Mouse (Mus musculus) hematopoietic stem cell, adult 5-6 weeks (primary cell): ENCODE results near the gene Dpp3. TPM values are rescaled to one million over a fixed set of nuclear protein-coding genes. Genes with fewer than 3 reads are reported as not detected.
A peak's percentile ranks its signal among the peaks of the same experiment; 100 is the strongest.
"Not testable (repeated sequence)": the region's sequence is repeated elsewhere in the genome, so short reads cannot be mapped to it uniquely, and the experiment has no call there.

Experiments used
- ATAC-seq, 2 experiments: fragments of 125-278 bp in 1 of 2; replicated peaks in 1 of 2; 2 replicates each; pipeline ENCODE4 v1.8.0; 2016 to 2017; ENCODE audit warnings: inconsistent platforms in 2 of 2, mild to moderate bottlenecking in 2 of 2, moderate number of reproducible peaks in 2 of 2, low read depth in 1 of 2, moderate TSS enrichment in 1 of 2; ENCODE audit not compliant: low FRiP score in 2 of 2, poor library complexity in 2 of 2, severe bottlenecking in 2 of 2, insufficient read depth in 1 of 2, low TSS enrichment in 1 of 2
- total RNA-seq: library from RNA; stranded (forward); fragments of 172-1452, 232-1000 nt; gene quantifications from 2 replicates; pipeline ENCODE4 v1.2.3, GENCODE M21; 2017

The Dpp3 gene
- total RNA-seq, 1 experiment from 2014 or later: 37.6 TPM

GRCm38 (mm10) chr19:4905979-4906794 lies 21.9 kb downstream of the Dpp3 start, which contains the start of gene Bbs1:
Gene Bbs1 (minus strand): TSS chr19:4906628.
- peak; percentile 72 to 80 for ATAC-seq

DNA sequence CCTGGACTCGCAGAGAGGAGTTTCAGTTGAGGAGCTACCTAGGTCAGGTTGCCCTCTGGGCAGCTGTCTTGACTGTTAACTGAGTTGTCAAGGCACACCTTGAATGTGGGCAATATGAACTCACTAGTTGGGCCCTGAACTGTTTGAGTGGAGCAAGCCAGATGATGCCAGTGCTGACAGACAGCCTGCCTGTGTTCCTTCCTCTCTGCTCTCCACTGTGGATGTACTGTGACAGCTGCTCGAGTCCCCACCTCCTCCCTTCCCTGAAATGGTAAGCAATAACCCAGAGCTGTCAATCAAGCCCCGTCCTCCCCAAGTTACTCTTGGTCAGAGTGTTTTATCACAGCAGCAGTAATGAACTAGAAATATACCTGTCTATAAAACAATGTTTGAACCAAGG lies 28.2 kb downstream of the Dpp3 start:
- ATAC-seq: no peak

- ATAC-seq: no peak
Measured at GRCm38 (mm10) chr19:4898972-4899371, 29.1 kb downstream of the Dpp3 start.

DNA sequence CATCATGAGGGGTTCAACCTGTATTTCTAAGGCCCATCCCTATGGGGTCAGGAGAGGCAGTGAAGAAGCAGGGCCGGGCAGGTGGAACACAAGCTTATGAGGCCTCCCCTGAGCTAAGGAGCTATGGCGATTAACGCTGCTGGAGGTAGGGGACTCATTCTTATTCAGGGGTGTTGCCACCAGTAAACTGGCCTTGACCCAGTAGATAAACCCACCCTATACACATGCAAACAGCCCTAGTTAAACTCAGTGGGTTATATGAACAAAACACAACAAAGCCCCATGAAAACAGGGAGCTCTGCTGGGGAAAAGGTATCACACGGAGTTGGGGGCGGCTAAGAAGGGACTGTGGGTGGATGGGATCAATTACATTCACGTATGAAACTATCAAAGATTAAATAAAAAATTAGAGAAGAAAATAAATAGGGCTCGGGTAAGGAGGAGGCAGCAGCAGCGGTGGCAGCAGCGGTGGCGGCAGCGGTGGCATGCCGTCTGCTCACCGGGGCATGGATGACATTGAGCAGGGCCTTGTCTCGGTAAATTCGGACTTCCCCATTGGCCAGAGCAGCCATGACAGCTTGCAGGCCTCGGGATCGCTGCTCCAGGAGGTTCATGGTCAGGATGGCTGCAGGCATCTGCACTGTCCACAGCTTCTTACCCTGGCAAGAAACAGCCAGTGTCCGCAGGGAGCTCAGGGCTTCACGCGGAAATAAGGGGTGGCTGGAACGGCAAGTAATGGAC lies 31.1 kb downstream of the Dpp3 start:
- no peak for ATAC-seq

GRCm38 (mm10) chr19:4891798-4892197 lies 36.3 kb downstream of the Dpp3 start:
- peak in 1 of 2 experiments; percentile 27; a peak in 1 of 4 replicates for ATAC-seq

DNA sequence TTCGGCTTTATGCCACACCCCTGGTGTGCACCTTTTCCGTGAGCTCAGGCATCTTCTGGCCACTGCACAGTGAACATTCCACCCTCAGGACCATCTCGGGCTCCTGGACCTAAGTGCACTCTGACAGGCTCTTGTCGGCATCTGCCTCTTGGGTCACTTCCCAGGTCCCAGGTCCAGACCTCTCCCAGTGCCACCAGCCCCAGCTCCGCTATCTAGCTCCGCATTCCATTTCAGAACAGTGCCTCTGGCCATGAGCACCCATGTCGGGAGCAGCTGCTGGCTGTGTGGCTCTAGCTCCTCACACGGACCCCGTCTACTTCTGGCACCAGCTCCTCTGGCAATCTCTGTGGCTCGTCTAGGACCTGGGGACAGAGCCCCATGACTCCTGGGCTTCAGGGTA lies 38.3 kb downstream of the Dpp3 start:
- ATAC-seq: no peak

DNA sequence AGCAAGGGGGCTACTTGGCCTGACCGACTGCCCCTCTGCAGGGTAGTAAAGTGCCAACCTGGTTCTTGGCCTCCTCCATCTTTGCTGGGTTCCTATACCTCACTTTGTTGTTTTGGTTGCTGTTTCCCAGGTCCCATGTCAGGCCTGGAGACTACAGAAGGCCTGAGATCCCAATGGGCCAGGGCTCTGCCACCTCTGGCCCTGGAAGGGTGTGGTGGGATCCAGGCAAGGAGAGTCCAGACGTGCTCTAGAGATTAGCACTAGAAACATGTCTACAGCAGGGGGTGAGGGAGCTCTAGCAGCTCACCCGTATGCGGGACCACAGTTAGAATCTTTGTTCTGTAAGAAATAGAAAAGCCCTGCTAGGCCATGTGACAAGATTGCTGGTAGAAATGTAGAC lies 44.1 kb downstream of the Dpp3 start:
- no peak for ATAC-seq

- no peak for ATAC-seq
Measured at GRCm38 (mm10) chr19:4879324-4879703, 48.8 kb downstream of the Dpp3 start.

GRCm38 (mm10) chr19:4878405-4879323 lies 49.4 kb downstream of the Dpp3 start, which contains the start of gene Zdhhc24:
Gene Zdhhc24 (plus strand): TSS chr19:4878668.
- ATAC-seq: peak; percentile 99

- ATAC-seq: no peak
Measured at GRCm38 (mm10) chr19:4877785-4878184, 50.3 kb downstream of the Dpp3 start, which contains the start of gene Actn3. Gene Actn3 (minus strand): TSS chr19:4877909.

DNA sequence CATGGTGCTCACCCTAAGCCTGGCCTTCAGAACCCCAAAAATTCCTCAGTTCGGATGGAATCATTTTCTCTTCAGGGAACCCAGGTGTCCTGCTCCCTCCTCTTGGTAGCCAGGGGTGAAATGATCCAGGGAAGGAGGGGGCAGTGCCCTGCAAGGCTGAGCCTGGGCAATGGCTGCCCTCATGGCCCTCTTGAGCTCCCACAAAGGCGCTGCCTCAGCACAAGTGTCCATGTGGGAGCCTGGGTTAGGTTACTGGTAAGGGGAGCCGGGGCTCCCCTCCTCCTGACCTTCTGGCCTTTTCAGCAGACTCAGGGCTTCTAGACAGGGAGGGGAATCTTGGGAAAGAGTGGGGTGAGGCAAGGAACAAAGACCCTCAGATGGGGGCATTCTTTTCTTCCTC lies 51.3 kb downstream of the Dpp3 start:
- ATAC-seq: no peak

GRCm38 (mm10) chr19:4876241-4876640 lies 51.8 kb downstream of the Dpp3 start:
- ATAC-seq: no peak

- ATAC-seq: not testable (repeated sequence)
Measured at GRCm38 (mm10) chr19:4874613-4875012, 53.5 kb downstream of the Dpp3 start.

- peak; percentile 72 to 77 for ATAC-seq
Measured at GRCm38 (mm10) chr19:4865147-4865546, 62.9 kb downstream of the Dpp3 start.

DNA sequence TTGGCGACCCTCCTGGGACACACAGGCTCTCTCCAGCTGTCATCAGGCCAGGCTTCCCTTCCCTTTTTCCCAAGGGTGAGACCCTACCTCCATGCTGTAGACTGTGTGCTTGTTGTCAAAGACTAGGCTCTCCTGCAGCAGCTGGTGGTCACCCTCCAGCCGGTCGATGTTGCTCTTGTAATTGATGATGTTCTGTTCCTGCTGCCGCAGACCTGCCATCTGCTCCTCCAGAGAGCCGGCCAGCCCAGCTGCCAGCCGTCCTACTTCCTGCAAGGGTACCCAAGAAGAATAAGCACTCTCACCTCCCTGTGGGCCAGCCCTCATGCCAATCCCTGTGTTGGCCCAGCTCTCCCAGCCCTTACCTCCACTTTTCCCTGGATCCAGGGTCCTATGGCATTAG lies 65.0 kb downstream of the Dpp3 start:
- no peak for ATAC-seq

- no peak for ATAC-seq
Measured at GRCm38 (mm10) chr19:4859081-4859480, 69.0 kb downstream of the Dpp3 start.
